Mouse (Mus musculus) granulocyte monocyte progenitor cell, adult 5-6 weeks (primary cell): ENCODE measurements at regions not wholly inside any gene's neighbourhood (a gene's known extent, or its start where the extent isn't known, plus 50 kb on each side); places are given as distances from the start of the nearest gene placed in this dataset.

ENCODE experiments used
- ATAC-seq: replicated peaks from 2 replicates; pipeline ENCODE4 v1.8.0; 2016; ENCODE audit warnings: mild to moderate bottlenecking, moderate TSS enrichment, inconsistent platforms; ENCODE audit not compliant: poor library complexity, severe bottlenecking

DNA sequence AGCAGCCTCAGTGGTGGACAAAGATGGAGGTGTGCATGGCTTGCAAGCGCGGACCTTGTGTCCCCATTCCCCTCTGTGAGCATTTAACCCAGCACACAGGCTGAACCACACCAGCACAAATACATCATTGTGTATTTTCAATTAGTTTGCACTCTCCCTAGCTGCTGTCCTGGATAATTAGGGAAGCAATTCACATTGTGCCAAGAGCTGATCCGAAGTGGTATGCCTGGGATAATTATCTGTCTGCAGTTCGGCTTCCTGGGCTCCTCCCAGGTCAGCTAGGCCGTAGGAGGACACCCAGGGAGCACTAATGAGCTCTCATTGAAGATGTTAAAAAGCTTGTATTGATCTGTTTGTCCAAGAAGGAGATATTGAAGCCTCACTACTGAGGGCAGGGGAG, 648.8 kb upstream of the 3110018I06Rik start:
- ATAC-seq = no peak

DNA sequence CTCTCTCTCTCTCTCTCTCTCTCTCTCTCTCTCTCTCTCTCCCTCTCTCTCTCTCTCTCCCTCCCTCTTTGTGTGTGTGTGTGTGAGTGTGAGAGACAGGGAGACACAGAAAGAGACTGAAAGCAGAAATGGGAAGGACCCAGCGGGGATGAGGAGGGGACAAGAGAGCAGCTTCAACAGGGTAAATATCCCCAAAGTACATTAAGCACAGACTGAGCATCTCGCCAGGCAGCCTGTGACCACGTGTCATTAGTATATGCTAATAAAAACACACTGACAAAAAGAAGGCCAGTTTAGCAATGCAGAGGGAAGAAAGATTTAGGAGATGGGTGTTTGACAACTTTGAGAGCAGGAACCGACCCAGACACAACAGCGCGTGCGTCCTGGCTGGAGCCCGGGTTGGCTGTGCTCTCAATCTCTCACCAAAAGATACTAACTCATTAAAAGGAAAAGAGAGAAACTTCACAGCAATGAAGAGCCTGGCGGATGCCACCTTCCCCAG, 648.2 kb upstream of the 3110018I06Rik start:
- ATAC-seq = no peak

DNA sequence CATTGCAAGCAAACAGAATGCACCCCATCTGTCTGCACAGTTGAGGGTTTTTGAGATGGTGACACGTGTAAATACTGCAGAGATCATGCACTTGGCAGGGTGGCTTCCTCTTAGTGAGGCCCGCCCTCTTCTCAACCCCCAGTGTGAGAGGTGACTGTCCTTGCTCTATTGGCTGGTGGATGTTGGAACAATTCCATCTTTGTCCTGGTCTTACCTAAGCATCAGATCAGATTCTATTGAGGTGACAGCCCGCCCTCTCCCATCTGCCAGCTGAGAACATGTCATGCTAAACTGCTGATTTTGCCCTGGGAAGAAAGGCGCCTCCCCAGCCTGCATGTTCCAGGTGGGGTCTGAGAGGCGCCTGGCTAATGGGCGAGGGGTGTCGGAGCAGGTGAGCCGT, 646.4 kb upstream of the 3110018I06Rik start:
- ATAC-seq = no peak

DNA sequence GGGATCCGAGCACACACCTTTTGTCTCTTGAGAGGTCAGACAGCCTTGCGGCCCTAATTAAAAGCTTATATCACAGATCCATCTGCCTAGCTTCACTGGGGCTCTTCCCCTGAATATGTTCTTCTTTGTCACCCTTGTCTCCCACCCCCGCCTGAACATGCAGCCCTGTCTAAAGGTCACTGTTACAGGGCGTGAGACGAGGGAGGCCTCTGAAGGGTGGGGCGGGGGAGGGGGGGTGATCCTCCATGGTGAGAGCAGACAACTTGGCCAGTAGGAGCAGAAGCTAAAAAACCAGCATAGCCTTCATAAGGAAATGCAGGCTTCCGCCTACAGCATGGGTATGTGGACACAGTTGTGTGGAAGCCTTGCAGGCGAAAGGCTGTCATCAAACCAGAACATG, 646.0 kb upstream of the 3110018I06Rik start:
- ATAC-seq = no peak

DNA sequence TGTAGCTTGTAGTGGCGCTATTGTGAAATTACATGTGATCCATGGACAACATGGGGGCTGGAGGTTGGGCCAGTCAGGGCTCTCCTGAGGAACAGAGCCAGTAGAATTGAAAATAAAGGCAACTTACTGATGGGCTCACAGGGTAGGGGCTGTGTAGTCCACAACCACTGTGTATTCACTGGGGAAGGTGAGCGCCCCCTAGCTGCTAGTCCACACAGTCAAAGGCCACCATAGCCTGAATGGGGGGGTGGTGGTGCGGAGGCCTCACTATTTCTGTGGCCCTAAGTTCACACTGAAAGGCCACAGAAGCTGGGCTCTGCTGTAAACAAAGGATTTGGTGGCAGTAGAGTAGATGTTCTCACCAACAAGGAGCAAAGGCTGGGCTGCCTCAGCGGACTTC, 636.8 kb upstream of the 3110018I06Rik start:
- ATAC-seq = no peak

DNA sequence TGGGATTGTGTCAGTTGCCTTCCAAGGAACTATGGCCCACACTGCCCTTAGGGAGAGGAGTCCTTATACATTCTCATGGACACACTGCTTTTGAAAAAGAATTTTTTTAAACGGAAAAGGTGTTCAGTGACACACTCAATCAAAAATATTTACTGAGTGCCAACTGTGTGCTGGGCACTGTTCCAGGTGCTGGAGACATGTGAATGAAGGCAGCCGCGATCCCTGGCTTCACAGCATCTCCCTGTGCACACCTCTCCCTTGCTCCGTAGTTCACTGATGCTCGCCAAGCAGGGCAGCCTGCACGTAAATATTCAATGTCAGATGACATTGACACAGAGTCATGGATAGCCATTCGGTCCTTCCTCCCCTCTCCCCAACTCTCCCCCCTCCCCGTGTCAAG, 635.7 kb upstream of the 3110018I06Rik start:
- no peak for ATAC-seq

DNA sequence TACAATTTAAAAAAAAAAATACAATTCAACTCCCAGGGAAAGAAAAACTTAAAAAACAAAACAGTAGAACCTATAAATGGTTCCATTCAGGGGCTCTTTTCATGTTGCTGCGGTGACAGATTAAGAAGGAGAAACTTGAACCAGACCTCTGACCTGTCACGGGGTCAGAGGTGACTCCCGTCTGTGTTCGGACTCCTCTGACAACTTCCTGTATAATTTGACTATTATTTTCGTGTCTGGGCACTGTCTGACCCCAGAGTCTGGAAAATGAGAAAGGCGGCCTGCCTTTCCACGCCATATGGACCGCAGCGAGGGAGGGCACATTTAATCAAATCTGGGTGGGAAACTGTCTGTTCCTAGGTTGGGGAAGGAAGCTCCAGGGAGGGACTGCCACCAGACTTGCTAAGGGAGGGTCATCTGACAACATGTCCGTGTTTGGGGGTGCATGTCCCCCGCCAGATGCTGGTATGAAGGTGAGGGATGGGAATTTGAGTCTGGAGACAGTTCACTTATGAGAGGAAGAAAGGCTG, 634.7 kb upstream of the 3110018I06Rik start:
- no peak for ATAC-seq

DNA sequence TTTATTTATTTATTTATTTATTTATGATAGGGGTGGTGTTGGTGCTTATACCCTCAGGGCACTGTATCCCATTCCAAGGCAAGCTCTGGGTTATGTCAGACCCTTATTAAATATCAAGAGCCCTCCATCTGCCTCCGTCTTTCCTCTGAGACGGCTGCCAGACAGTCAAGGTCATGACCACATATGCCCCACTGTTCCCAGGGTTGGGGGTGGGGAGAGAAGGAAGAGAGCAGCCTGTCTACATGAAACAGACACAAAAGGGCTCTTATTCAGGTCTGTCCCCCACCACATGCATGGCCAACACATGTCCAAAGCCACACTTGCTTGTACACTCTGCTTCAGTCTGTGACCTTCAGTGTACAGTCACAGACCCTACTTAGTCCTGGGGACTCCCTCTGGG, 632.9 kb upstream of the 3110018I06Rik start:
- ATAC-seq = no peak

DNA sequence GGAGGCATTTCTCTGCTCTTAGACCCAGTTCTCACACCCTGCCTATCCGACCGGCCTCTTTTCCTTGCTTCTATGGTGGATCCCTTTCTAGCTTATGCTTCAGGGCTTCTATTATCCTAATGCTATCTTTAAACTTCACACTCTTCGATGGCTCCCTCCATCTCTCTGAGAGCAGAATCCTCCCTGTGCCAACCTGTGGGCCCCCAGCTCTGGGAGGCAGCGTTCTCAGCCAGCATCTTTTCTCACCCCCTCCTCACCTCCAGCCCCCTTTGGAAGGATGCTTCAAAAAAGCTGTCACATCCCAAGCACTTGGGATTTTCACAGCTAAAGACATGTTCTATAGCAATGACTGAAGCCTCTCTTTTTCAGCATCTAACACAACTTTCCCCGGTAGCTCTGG, 626.8 kb upstream of the 3110018I06Rik start:
- no peak for ATAC-seq

DNA sequence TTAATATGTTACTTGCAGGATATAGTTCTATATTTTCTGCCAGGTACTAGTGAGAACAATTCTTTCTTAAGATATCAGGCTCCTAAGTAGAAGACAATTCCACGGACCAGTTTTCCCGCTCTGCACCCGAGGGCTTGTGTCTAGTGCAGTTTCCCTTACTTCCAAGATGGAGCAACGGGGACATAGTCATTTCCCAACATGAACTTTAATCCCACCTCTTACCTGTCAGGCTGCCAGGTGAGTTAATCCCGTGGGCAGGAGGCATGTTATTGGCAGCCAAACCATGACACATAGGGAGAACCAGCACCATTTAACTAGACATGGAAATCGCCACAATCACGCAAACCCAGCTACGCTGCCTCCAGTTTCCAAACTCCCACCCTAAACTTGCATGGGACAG, 624.4 kb upstream of the 3110018I06Rik start:
- no peak for ATAC-seq

DNA sequence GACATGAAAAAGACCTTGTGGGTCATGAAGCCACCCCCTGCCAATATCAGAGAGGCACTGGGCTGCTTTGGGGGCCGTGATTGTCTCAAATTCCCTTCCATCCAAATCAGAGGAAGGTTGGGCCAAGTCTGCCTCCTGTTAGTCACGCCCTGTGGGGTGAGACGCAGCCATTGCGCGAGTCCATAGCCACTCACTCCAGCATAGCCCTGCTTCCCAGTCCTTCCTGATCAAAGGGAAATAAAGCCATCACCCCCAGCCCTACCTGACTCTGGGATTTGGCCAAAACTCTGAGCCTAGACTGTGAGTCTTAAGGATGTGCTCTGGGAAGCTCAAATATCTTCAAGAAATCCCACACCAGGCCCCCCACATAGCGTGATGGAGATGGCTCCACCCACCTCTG, 620.4 kb upstream of the 3110018I06Rik start:
- ATAC-seq = no peak

DNA sequence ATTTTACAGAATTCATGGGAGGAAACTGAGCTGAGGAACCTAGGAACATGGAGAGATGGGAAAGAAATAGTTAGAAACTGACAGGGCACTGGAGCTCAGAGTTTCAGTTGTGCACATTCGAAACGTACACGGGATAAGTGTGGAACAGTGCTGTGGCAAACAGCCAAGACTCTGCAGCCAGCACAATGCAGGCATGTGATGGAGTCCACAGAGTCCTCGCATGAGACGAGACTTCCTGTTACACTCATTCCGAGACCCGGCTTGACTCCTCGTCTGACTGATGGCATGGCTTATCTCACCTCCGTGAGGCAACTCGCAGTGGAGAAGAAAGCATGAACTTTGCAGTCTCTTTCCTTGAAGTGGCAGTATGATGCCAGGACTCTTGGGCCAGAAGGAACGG, 617.0 kb upstream of the 3110018I06Rik start:
- ATAC-seq = no peak

DNA sequence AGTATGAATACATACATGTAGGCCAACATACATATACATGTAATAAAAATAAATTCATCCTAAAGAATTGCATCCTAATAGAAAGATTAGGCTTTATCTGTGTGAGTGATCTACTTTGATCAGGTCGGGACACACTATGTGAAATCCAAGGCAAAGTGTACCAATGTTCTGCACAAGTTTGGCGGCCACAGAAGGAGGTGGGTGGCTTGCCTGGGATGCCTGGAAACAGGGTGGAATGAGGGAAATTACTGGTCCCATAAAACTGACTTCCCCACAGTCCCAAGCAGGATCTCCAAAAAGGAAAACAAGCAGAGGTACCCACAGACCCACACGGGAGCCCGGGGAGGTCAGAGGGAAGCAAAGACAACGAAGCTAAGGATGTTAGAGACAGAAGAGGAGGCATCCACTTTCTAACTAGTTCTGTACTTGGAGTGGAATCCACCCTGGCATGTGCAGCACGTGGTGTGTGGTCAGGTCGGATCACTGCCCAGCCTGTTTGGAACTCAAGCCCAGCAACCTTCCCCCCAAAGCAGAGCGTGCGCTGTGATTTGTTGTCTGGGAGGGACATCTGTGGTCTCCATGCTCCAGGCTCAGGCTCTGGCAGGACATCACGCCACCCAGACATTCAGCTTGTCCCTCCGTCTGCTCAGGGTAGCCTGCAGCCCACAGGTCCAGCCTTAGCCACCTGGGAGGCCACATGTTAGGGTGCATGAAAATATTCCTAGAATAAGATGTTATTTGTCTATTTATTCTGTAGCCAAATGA, 615.3 kb upstream of the 3110018I06Rik start:
- no peak for ATAC-seq

DNA sequence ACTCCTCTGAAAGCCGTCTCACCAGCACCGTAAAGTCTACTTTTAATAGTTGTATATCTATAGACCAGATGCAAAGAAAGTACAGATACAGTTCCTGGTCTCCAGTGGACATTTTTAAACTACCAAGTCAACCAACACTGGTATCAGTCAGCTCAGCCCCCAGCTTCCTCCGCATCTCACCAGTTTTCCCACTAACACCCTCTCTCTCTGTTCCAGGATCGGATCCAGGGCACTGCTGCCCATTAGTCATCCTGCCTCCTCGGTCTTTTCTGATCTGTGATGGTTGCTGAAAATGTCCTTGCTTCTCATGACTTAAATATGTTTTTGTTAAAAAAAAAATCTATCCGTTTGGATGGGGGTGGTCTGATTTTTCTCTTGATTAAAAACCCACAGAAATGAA, 598.1 kb upstream of the 3110018I06Rik start:
- no peak for ATAC-seq

DNA sequence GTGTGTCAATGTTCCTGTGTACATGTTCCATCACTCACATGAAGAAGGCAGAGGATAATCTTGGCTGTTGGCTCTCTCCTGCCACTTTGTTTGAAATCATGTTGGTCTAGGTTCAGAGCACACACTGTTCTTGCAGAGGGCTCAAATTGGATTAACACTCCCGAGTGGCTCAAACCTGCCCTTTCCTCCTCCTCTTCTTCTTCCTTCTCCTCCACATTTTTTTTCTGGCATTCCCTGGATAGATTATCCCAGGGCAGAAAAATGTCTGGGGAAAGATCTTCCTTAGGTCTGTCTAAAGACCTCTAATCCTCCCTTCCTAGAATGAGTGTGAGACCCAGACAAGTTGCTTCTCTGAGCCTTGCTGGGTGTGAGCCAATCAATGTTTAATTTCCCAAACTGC, 594.4 kb upstream of the 3110018I06Rik start:
- no peak for ATAC-seq

DNA sequence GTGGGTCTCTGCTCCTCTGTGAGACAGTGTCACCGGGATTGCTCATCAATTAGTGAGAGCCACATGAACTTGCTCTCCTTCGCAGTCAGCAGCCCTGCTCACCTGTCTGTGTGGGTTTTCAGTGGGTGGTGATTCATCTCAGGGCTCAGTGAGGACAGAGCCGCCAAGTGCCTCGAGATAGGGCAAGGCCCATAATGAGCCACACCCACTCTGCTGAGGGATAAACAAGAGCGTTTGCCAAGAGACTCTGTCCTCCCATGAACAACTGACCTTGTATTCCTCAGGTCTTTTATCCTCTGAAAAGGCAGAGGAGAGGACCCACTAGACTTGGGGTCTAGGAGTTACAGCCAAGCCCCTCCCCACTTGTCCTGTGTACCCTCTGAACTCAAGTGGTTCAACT, 584.2 kb upstream of the 3110018I06Rik start:
- no peak for ATAC-seq

DNA sequence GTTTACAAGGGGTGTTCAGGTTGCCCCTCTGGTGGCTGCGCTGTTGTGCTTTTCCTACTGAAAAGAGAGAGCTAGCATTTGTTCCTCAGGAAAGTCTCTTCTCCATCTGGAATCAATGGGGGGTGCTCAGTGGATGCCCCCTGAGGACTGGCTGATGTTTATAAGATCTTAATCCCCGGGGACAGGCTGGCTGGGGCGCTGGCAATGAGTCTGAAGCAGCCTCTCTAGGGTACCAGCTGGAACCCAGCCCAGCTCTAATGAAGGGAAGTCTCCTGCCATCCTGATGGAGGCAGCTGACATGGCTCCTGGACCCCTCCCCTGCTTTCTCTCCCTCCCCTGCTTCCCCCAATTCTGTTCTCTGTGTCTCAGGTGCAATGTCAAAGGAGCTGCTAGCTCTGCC, 575.6 kb upstream of the 3110018I06Rik start:
- no peak for ATAC-seq

DNA sequence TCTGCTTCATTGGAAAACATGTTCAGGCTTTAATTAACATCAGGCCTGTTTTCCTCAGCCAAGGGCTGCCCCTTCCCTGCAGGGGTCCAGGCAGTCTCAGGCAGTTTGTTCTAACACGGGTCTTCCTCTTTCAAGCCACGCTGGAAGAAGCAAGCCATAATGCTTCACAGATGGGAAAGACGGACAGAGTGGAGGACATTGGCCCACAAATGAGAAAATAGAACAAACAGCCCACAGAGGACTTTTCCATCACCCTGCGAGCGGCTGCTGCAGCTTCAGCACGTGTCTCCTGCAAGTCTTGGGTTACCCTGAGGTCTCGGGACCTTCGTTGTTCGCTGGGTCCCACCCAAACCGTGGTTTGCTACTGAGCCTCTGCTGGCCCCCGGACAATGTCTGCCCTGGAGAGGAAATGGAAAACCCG, 565.9 kb upstream of the 3110018I06Rik start:
- no peak for ATAC-seq

DNA sequence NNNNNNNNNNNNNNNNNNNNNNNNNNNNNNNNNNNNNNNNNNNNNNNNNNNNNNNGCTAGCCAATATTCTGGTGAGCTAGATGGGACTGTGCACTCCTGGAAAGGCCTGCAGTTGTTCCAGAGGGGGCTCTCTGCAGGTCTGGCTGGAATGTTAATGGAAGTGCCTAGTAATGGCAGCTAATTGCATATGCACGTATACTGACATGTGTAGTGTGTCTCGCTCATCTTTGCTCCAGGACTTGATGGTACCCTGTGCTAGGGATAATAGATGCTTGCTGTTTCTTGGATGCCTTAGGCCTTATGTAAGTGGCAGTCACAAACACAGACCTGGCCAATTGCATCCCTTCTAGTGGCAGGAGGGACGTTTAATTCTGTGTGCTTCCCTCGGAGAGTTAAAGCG, 560.0 kb upstream of the 3110018I06Rik start:
- ATAC-seq = no peak

DNA sequence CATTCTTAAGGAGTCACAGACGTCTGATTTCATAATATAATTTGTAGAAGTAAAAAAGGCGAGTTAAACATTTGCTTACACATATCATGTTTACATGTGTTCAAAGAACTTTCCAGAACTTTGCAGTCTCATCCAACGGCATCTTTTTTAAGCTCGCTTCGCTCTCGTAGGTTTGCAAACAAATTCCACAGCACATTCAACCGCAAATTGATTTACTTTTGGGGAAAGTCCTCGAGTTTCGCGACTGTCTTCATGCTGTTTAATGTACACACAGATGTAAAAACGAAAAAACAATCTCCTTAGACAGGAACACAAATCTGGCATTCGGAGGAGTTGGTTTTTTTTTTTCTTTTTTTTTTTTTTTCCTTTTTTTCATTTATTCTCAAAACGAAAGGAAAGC, 559.3 kb upstream of the 3110018I06Rik start:
- no peak for ATAC-seq

DNA sequence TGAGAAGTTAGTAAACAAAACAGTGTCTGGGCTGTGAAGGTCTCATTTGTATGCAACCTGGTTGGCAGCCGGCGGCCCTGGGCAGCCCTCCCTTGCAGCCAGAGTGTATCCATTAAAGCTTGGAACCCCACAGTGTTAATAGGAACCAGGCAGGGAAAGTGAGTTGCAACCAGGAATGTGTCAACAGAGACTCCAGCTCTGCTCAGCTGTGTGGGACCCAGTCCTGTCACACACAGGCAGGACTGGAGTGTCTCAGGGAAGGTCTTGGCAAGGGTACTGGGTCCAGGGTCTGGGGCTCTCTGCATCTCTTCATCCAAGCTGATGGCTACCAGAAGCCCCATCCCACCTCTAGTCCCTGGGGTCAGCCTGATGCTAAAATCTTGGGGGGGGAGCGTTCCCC, 556.8 kb upstream of the 3110018I06Rik start:
- ATAC-seq = no peak

DNA sequence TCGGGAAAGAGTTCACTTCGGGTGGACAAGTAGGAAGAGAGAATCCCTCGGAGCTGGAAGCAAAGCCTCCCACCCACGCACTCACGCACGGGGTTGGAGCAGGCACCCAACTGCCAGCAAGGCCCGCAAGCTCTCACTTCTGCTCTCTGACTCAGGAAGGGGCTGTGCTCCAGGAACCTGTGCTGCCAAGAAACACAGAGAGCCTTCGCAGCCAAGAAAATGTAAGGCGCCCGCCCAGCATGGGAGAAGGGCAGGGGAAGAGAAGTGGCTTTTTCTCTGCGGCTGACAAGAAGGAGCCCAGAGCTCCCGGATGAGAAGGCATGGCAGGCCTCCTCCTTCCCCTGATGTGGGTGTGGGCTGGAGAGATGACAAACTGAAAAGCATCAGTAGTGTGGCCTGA, 549.1 kb upstream of the 3110018I06Rik start:
- ATAC-seq = no peak
